In the genomic region with DNA sequence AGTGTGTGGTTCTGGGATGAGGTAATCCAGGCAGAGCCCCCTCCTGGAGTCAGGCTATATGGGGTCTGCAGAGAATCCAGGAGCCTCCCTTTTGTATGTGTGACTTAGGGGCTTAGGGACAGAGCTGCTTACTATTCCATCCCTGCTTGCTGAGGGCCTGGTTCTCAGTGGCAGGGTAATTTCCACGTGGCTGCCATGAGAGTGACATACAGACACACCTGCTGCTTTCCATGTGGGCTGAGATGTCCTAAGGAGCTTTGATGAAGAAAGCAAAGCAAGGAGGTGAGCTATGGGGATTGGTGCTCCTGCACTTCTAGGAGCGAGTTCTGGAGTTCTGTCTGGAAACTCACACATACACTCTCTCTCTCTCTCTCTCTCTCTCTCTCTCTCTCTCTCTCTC, we compare ENCODE assay signal across 28 mouse cellular contexts.
DNase-seq lines count a peak whose midpoint lies in the region; ATAC-seq lines count a peak whose summit lies in the region.
"Had no signal": no experiment of that assay in that cellular context is flagged by ENCODE, and none has a peak within 500 bp of the region (broad histone marks: within the 10 kb centered on the region; RNA-seq: fewer than 3 reads in every experiment).

No protein-coding gene starts in this region.

- no peaks in the 10 kb centered on the region for H3K9me3 ChIP-seq in hindbrain, embryonic 10.5 days
- no peaks in the 10 kb centered on the region for H3K9me3 ChIP-seq in hindbrain, embryonic 13.5 days
- H3K9me3 ChIP-seq in midbrain, embryonic 10.5 days (replicated peaks) = no peaks in the 10 kb centered on the region
- H3K9me3 ChIP-seq in midbrain, embryonic 15.5 days = no peaks in the 10 kb centered on the region
- H3K9me3 ChIP-seq in limb, embryonic 10.5 days (replicated peaks) = no peaks in the 10 kb centered on the region
- H3K9me3 ChIP-seq in liver, embryonic 13.5 days (replicated peaks) = no peaks in the 10 kb centered on the region
- H3K9me3 ChIP-seq: embryonic facial prominence, embryonic 13.5 days; heart, embryonic 12.5 days; limb, embryonic 13.5 days; liver, embryonic 15.5 days; midbrain, embryonic 13.5 days; neural tube, embryonic 12.5 days had no signal

- WGBS in hindbrain, embryonic 10.5 days = 55% methylated on average over 2 of the region's 2 CpGs
- WGBS in hindbrain, embryonic 13.5 days = 64% methylated on average over 2 of the region's 2 CpGs
- WGBS in midbrain, embryonic 10.5 days = 59% methylated on average over 2 of the region's 2 CpGs
- WGBS in midbrain, embryonic 15.5 days = 62% methylated on average over 2 of the region's 2 CpGs
- 56% methylated on average over 2 of the region's 2 CpGs for WGBS in limb, embryonic 10.5 days
- 54% methylated on average over 2 of the region's 2 CpGs for WGBS in liver, embryonic 13.5 days (ENCODE audit: insufficient replicate concordance)

- peak overlapping the region; percentile 88; the same call in 1 of the 2 replicates for H3K27ac ChIP-seq in hindbrain, embryonic 10.5 days
- no peak overlapping the region for H3K27ac ChIP-seq in hindbrain, embryonic 13.5 days
- peak overlapping the region; percentile 86 for H3K27ac ChIP-seq in midbrain, embryonic 10.5 days (replicated peaks)
- H3K27ac ChIP-seq in midbrain, embryonic 15.5 days = no peak overlapping the region
- peak overlapping the region; percentile 64; the same call in 1 of the 2 replicates for H3K27ac ChIP-seq in limb, embryonic 10.5 days
- peak overlapping the region; percentile 49; the same call in 1 of the 2 replicates for H3K27ac ChIP-seq in liver, embryonic 13.5 days
- H3K27ac ChIP-seq: embryonic facial prominence, embryonic 13.5 days; kidney, postnatal 0 days; limb, embryonic 13.5 days; midbrain, embryonic 13.5 days; neural tube, embryonic 12.5 days had no signal

- H3K9ac ChIP-seq in hindbrain, embryonic 13.5 days = no peak overlapping the region
- no peak overlapping the region for H3K9ac ChIP-seq in midbrain, embryonic 15.5 days
- no peak overlapping the region for H3K9ac ChIP-seq in liver, embryonic 13.5 days
- H3K9ac ChIP-seq: embryonic facial prominence, embryonic 13.5 days; heart, embryonic 12.5 days; liver, embryonic 15.5 days; midbrain, embryonic 13.5 days; neural tube, embryonic 12.5 days had no signal

- DNase-seq in hindbrain, embryonic 10.5 days (ENCODE audit: low spot score) = no peak
- DNase-seq in midbrain, embryonic 10.5 days (ENCODE audit: low spot score) = no peak
- no peak for DNase-seq in limb, embryonic 10.5 days (ENCODE audit: low spot score)
- DNase-seq in liver, embryonic 13.5 days = no peak
- DNase-seq in adipocyte (ENCODE audit: low spot score) = no peak
- DNase-seq in B cell, adult 2 months = no peak
- DNase-seq: adrenal gland, postnatal 25 days; cerebellum, adult 11-12 months; cerebellum, adult 9-11 months; embryo, embryonic 11 days; gastrocnemius, postnatal 14 days; heart, adult 18-20 months; kidney, adult 8-10 months; kidney, postnatal 4 days; lung, postnatal 36 days; retina, postnatal 1 day; right cerebral cortex, postnatal 14 days had no signal

- H3K4me1 ChIP-seq in hindbrain, embryonic 10.5 days (replicated peaks) = peaks cover 33% of the 10 kb centered on the region
- H3K4me1 ChIP-seq in hindbrain, embryonic 13.5 days (replicated peaks) = peaks cover 27% of the 10 kb centered on the region
- H3K4me1 ChIP-seq in midbrain, embryonic 10.5 days = peaks cover 34% of the 10 kb centered on the region
- H3K4me1 ChIP-seq in midbrain, embryonic 15.5 days = peaks cover 26% of the 10 kb centered on the region
- H3K4me1 ChIP-seq in limb, embryonic 10.5 days = peaks cover 16% of the 10 kb centered on the region
- H3K4me1 ChIP-seq in liver, embryonic 13.5 days (replicated peaks) = peaks cover 67% of the 10 kb centered on the region

- no peaks in the 10 kb centered on the region for H3K36me3 ChIP-seq in hindbrain, embryonic 10.5 days
- no peaks in the 10 kb centered on the region for H3K36me3 ChIP-seq in hindbrain, embryonic 13.5 days
- H3K36me3 ChIP-seq in midbrain, embryonic 10.5 days = no peaks in the 10 kb centered on the region
- H3K36me3 ChIP-seq in midbrain, embryonic 15.5 days (replicated peaks) = no peaks in the 10 kb centered on the region
- H3K36me3 ChIP-seq in limb, embryonic 10.5 days = no peaks in the 10 kb centered on the region
- H3K36me3 ChIP-seq in liver, embryonic 13.5 days = no peaks in the 10 kb centered on the region
- H3K36me3 ChIP-seq: embryonic facial prominence, embryonic 13.5 days; heart, embryonic 12.5 days; limb, embryonic 13.5 days; liver, embryonic 15.5 days; midbrain, embryonic 13.5 days; neural tube, embryonic 12.5 days had no signal

- H3K4me2 ChIP-seq in hindbrain, embryonic 13.5 days = no peak overlapping the region
- no peak overlapping the region for H3K4me2 ChIP-seq in midbrain, embryonic 15.5 days
- H3K4me2 ChIP-seq in liver, embryonic 13.5 days = no peak overlapping the region
- H3K4me2 ChIP-seq: embryonic facial prominence, embryonic 13.5 days; heart, embryonic 12.5 days; limb, embryonic 13.5 days; liver, embryonic 15.5 days; midbrain, embryonic 13.5 days; neural tube, embryonic 12.5 days had no signal

- peaks cover 9% of the 10 kb centered on the region; the same call in 1 of the 2 replicates for H3K27me3 ChIP-seq in hindbrain, embryonic 10.5 days (ENCODE audit: insufficient read depth, poor library complexity, severe bottlenecking)
- no peaks in the 10 kb centered on the region for H3K27me3 ChIP-seq in hindbrain, embryonic 13.5 days
- H3K27me3 ChIP-seq in midbrain, embryonic 10.5 days (ENCODE audit: low read depth, poor library complexity, severe bottlenecking) = no peaks in the 10 kb centered on the region
- no peaks in the 10 kb centered on the region for H3K27me3 ChIP-seq in midbrain, embryonic 15.5 days (replicated peaks)
- H3K27me3 ChIP-seq in limb, embryonic 10.5 days (ENCODE audit: low read depth, poor library complexity, severe bottlenecking) = no peaks in the 10 kb centered on the region
- H3K27me3 ChIP-seq in liver, embryonic 13.5 days = peaks cover 7% of the 10 kb centered on the region; the same call in 1 of the 2 replicates
- H3K27me3 ChIP-seq: CH12.LX; embryonic facial prominence, embryonic 13.5 days; heart, embryonic 12.5 days; limb, embryonic 13.5 days; liver, embryonic 15.5 days; midbrain, embryonic 13.5 days; neural tube, embryonic 12.5 days had no signal

- no peak for ATAC-seq in hindbrain, embryonic 13.5 days (ENCODE audit: low FRiP score)
- no peak for ATAC-seq in midbrain, embryonic 15.5 days (replicated peaks)
- ATAC-seq in liver, embryonic 13.5 days (ENCODE audit: low read depth) = no peak
- ATAC-seq: forebrain, embryonic 14.5 days; midbrain, embryonic 13.5 days had no signal

- no peak overlapping the region for H3K4me3 ChIP-seq in hindbrain, embryonic 10.5 days
- H3K4me3 ChIP-seq in hindbrain, embryonic 13.5 days = no peak overlapping the region
- H3K4me3 ChIP-seq in midbrain, embryonic 10.5 days = no peak overlapping the region
- no peak overlapping the region for H3K4me3 ChIP-seq in midbrain, embryonic 15.5 days
- no peak overlapping the region for H3K4me3 ChIP-seq in limb, embryonic 10.5 days
- H3K4me3 ChIP-seq in liver, embryonic 13.5 days (replicated peaks) = no peak overlapping the region
- H3K4me3 ChIP-seq: embryonic facial prominence, embryonic 13.5 days; heart, embryonic 12.5 days; limb, embryonic 13.5 days; liver, embryonic 15.5 days; midbrain, embryonic 13.5 days; neural tube, embryonic 12.5 days had no signal

Comparison
In these comparisons a context has a peak if more than half of its experiments do, and no peak if none do; other contexts are left out.
1. H3K27ac ChIP-seq: peak in hindbrain, embryonic 10.5 days (single experiment), midbrain, embryonic 10.5 days (single experiment), limb, embryonic 10.5 days (single experiment) and liver, embryonic 13.5 days (single experiment); none in hindbrain, embryonic 13.5 days (single experiment) and midbrain, embryonic 15.5 days (single experiment).